Mouse (Mus musculus) bone marrow, adult 2 months (tissue): ENCODE results near the gene Saal1.

Experiments
- CTCF ChIP-seq: fragments of 200-500 bp; IDR thresholded peaks from 2 replicates; pipeline ENCODE4 v1.5.1; 2011; ENCODE audit warnings: low read length, control low read depth; ENCODE audit not compliant: control insufficient read depth, insufficient read depth
- POLR2A ChIP-seq: fragments of 200-500 bp; IDR thresholded peaks from 2 replicates; pipeline ENCODE4 v1.6.1; 2011; ENCODE audit warnings: low read depth, mild to moderate bottlenecking, control low read depth, low read length, borderline replicate concordance; ENCODE audit not compliant: control insufficient read depth

DNA sequence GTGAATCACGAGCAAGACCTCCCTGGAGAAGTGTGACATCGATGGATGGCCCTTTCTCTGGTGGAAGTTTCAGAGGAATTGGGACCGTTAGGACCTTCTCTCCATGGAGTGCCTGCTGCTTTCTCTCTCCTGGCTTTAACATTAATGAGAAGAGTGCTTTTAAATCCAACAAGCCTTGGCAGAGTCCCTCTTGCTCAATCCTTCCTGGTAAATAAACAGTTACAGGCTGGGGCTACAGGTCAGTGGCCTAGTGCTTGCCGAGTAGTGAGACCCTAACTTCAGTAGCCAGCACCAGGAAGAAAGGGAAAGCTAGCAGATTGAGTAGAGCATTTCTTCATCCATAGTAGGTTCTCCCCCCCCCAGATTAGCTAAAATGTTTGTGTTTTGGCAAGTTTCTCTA, 22.0 kb upstream of the Saal1 start, which contains the start of gene Saa4:
- TF ChIP-seq CTCF, result no peak
- TF ChIP-seq POLR2A, result no peak
